Comparison of ENCODE assay signal across 9 mouse cellular contexts in the genomic region with DNA sequence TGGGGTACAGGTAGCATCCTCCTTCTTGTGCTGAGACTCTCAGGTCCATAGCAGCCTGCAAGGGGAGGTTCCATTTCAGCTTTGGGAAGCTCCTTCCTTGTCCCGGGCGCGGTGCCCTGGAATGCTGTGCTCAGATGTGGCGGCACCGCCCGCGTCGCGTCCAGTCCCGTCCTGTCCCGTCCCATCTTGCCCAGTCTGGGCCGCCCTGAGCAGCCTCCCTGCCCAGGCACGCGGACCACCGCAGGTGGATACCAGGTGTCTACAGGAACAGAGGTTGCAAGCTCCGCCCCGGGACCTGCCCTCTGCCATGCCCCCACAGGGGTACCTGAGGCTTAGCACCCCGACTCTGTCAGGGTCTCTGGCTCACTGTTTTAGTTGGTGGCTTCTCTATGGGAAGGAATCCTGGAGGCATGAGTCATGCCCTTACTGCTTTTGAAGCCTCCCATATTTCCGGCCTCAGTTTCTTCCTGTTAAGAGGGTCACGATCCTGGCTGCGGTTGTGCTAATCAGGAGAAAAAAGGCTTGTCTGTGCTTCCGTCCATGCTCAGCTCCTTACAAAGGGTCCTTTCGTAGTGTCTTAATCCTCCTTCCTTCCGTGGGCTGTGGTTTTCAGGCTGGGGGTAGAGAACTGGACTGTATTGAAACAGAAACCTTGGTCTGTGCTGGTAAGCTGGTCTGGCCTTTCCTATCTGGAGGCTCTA. TPM values are rescaled to one million over a fixed set of nuclear protein-coding genes. Genes with fewer than 3 reads are reported as not detected.
DNase-seq lines count a peak whose midpoint lies in the region; ATAC-seq lines count a peak whose summit lies in the region.
"Had no signal": no experiment of that assay in that cellular context is flagged by ENCODE, and none has a peak within 500 bp of the region (broad histone marks: within the 10 kb centered on the region; RNA-seq: fewer than 3 reads in every experiment).

No protein-coding gene starts in this region.

- H3K27me3 ChIP-seq in embryonic facial prominence, embryonic 10.5 days (replicated peaks; ENCODE audit: low read depth, poor library complexity, severe bottlenecking): no peaks in the 10 kb centered on the region; the same call in 1 of the 2 replicates
- H3K27me3 ChIP-seq in limb, embryonic 10.5 days (ENCODE audit: low read depth, poor library complexity, severe bottlenecking): peaks cover 27% of the 10 kb centered on the region

- no peaks in the 10 kb centered on the region for H3K36me3 ChIP-seq in embryonic facial prominence, embryonic 10.5 days (replicated peaks)
- H3K36me3 ChIP-seq in limb, embryonic 10.5 days: no peaks in the 10 kb centered on the region
- H3K36me3 ChIP-seq: forebrain, embryonic 12.5 days had no signal

- DNase-seq in adrenal gland, adult (ENCODE audit: inconsistent age in 2 of 2, low spot score in 1 of 2): peak; percentile 35 to 60
- DNase-seq in adrenal gland, adult 8-10 months: no peak
- peak; percentile 50 for DNase-seq in embryonic facial prominence, embryonic 10.5 days (ENCODE audit: low spot score)
- DNase-seq in limb, embryonic 10.5 days (ENCODE audit: low spot score): no peak
- DNase-seq in spleen, postnatal 4 days (ENCODE audit: low spot score in 2 of 2): no peak
- DNase-seq in thymus, postnatal 25 days: no peak
- no peak for DNase-seq in ovary, postnatal 10 days (ENCODE audit: low spot score)

- peaks cover 37% of the 10 kb centered on the region for H3K4me1 ChIP-seq in embryonic facial prominence, embryonic 10.5 days
- H3K4me1 ChIP-seq in limb, embryonic 10.5 days: peaks cover 6% of the 10 kb centered on the region; the same call in 1 of the 2 replicates
- H3K4me1 ChIP-seq: forebrain, embryonic 12.5 days had no signal

- H3K4me3 ChIP-seq in embryonic facial prominence, embryonic 10.5 days: no peak overlapping the region
- no peak overlapping the region for H3K4me3 ChIP-seq in limb, embryonic 10.5 days
- H3K4me3 ChIP-seq: forebrain, embryonic 12.5 days had no signal

- no peaks in the 10 kb centered on the region for H3K9me3 ChIP-seq in embryonic facial prominence, embryonic 10.5 days
- no peaks in the 10 kb centered on the region for H3K9me3 ChIP-seq in limb, embryonic 10.5 days (replicated peaks)
- H3K9me3 ChIP-seq: forebrain, embryonic 12.5 days had no signal

- peak; percentile 51 for ATAC-seq in megakaryocyte, adult 5-6 weeks (ENCODE audit: poor library complexity, severe bottlenecking)

- WGBS in embryonic facial prominence, embryonic 10.5 days: 39% methylated on average over 24 of the region's 24 CpGs
- WGBS in limb, embryonic 10.5 days: 40% methylated on average over 24 of the region's 24 CpGs

- peak overlapping the region; percentile 63; the same call in 1 of the 2 replicates for H3K27ac ChIP-seq in embryonic facial prominence, embryonic 10.5 days (replicated peaks)
- peak overlapping the region; percentile 59 for H3K27ac ChIP-seq in limb, embryonic 10.5 days
- H3K27ac ChIP-seq: forebrain, embryonic 12.5 days had no signal

RNA-seq across cellular contexts. Expression of gene Krt80, which starts 33.3 kb away (rescaled TPM):
- total RNA-seq in adrenal gland, adult 8-10 months (2022): 1 to 10 TPM; 7.0 to 9.8 (median 8.1) TPM
- polyA plus RNA-seq in embryonic facial prominence, embryonic 10.5 days (2016; fragmentation: Nextera tagmentation; extraction: Ambion mirVana): 0.04 and 0.16 TPM in 2 replicates
- 0.09 and 0.23 TPM in 2 replicates for polyA plus RNA-seq in limb, embryonic 10.5 days (2016; fragmentation: Nextera tagmentation; extraction: Ambion mirVana)
- 44.3 and 45.8 TPM in 2 replicates for total RNA-seq in megakaryocyte, adult 5-6 weeks (2015)
- 31.7 and 37.8 TPM in 2 replicates for total RNA-seq in megakaryocyte, adult 5-6 weeks (2017)
- polyA plus RNA-seq: forebrain, embryonic 12.5 days had no signal

RNA-seq across cellular contexts. Expression of gene 6030408B16Rik, which starts 43.6 kb away (rescaled TPM):
- under 1 TPM; 0.49 to 0.91 (median 0.71) TPM for total RNA-seq in adrenal gland, adult 8-10 months (2022)
- polyA plus RNA-seq in embryonic facial prominence, embryonic 10.5 days (2016; fragmentation: Nextera tagmentation; extraction: Ambion mirVana): 0.59 and 0.71 TPM in 2 replicates
- polyA plus RNA-seq in limb, embryonic 10.5 days (2016; fragmentation: Nextera tagmentation; extraction: Ambion mirVana): 1.8 and 4.1 TPM in 2 replicates
- total RNA-seq in megakaryocyte, adult 5-6 weeks (2015): not detected in 2 replicates
- not detected in 2 replicates for total RNA-seq in megakaryocyte, adult 5-6 weeks (2017)

RNA-seq across cellular contexts. Expression of gene Atg101, which starts 52.6 kb away (rescaled TPM):
- 10 to 100 TPM; 31.4 to 48.9 (median 37.0) TPM for total RNA-seq in adrenal gland, adult 8-10 months (2022)
- polyA plus RNA-seq in embryonic facial prominence, embryonic 10.5 days (2016; fragmentation: Nextera tagmentation; extraction: Ambion mirVana): 86.5 and 91.5 TPM in 2 replicates
- polyA plus RNA-seq in limb, embryonic 10.5 days (2016; fragmentation: Nextera tagmentation; extraction: Ambion mirVana): 92.3 and 97.5 TPM in 2 replicates
- 8.2 and 12.1 TPM in 2 replicates for total RNA-seq in megakaryocyte, adult 5-6 weeks (2015)
- 53.3 and 58.0 TPM in 2 replicates for total RNA-seq in megakaryocyte, adult 5-6 weeks (2017)

Comparison
In these comparisons a context has a peak if more than half of its experiments do, and no peak if none do; other contexts are left out.
1. DNase-seq: peak in adrenal gland, adult (2 of 2) and embryonic facial prominence, embryonic 10.5 days (single experiment); none in adrenal gland, adult 8-10 months (single experiment), limb, embryonic 10.5 days (single experiment), spleen, postnatal 4 days (0 of 2), thymus, postnatal 25 days (single experiment) and ovary, postnatal 10 days (single experiment).